Mouse (Mus musculus): ENCODE measurements at regions not wholly inside any gene's neighbourhood (a gene's known extent, or its start where the extent isn't known, plus 50 kb on each side); places are given as distances from the start of the nearest gene placed in this dataset.

GRCm38 (mm10) chr13:84345791-84346511, 123.9 kb downstream of the Tmem161b start:
- DNase-seq (ENCODE audit: low spot score in 2 of 2): peak; percentile 60 to 67

DNA sequence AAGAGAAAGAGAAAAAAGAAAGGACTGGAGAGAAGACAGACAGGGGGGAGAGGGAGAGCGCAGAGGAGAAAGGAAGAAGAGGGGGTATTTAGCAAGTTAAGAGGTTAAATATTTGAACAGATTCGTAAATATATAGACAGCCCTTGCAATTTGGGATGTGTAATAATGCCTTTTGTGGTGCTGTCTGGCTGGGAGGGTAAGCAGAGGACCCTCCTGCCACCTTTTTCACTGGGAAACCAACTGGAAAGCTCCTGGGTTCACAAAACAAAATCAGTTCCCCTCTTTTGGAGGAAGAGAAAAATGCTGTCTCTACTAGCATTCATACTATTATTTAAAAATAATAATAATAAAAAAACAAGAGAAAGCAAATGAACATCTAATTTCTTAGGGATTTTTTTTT, 124.5 kb downstream of the Tmem161b start:
- DNase-seq (ENCODE audit: low spot score in 2 of 2): no peak

DNA sequence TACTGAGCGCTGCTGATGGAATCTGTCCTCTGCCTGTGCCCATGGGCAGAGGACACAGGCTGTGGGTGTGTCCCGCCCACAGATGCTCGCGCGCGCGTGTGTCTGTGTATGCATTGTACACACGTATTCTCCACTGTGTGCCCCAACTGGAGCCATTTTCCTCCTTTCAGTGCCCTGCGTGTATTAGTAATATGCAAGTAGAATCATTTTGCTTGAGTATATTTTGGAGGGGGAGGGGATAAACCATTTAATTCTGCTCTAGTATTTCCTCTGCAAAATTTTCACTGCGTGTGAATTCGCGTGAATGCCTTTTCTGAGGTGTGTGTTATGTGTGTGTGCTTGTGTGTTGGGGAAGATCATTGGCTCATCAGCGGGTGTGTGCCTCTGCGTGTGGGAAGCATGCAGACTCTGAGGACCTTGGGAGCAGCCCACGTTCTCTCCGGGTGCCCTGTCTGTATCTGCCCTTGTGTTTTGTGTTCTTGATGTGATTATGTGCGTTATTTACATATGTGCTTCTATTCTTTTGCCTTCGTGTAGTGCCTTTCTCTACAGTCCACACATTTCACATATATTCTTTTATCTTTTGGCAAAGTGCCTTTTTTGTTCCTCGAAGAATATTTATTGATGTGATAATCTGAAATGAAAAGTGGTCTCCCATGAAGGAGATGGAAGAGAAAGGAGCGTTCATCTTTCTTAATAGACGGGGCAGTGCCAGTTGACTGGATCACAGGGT, 125.3 kb downstream of the Tmem161b start:
- DNase-seq (ENCODE audit: low spot score in 2 of 2): peak; percentile 74 to 75

- DNase-seq (ENCODE audit: low spot score in 2 of 2): peak; percentile 99
Observed at GRCm38 (mm10) chr13:84347914-84348700, 126.0 kb downstream of the Tmem161b start.

DNA sequence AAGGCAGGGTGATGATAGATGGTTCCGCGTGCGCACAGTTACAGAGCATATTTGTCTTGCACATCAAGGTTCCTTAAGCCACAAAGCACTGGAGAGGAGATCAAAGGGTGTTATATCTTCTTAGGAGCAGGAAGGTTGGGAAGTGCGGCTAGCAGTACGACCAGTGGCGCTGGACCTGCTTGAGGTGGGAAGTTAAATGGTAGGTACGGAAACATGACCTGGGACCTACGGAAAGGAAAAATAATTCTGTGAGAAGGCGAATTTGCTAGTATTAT, 126.5 kb downstream of the Tmem161b start:
- no peak for DNase-seq (ENCODE audit: low spot score in 2 of 2)

DNA sequence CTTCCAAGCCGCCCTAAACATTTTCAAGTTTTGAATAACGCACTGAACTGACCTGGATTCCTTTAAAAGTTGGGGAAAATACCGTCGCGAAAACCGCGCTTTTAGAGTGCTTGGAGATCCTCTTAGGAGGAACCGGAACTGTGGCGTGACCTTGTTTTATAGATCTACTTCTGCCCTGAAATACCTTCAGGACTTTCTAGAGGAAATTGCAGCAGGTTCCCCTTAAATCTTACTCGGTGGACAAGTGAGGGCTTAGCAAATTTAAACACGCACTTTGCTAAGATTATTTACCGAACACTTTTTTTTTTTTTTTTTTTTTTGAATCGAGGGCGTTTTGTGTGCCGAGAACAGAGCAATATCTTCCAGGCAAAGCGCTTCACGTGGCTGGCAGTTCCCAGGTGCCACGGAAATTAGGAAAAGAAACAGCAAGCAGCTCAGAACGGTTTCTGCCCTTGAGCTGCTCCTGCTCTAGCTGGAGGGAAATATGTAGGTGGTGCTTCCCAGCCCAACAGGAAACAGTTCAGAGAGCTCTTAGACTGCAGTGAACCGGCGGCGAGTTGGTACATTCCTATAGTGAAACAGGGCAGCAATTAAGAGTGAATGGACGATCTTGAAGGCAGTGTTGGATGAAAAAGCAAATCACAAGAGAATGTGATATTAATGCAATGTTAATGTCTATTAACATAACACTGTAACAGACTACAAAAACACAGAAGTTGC, 127.1 kb downstream of the Tmem161b start:
- DNase-seq (ENCODE audit: low spot score in 2 of 2): peak; percentile 62 to 72

DNA sequence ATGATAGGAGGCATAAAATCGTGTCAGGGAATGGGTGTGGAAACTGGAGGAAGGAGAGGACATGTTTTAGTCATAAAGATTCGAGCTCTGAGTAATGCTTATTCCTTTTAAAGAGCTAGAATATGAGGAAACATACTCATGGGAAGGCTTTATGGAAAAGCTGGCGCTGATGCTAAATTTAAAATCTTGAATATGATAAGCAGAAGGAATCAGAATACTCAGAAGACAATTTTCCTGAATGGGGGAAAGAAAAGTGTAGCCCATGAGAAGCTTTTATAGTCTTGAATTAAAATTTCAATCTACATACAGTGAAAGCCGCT, 127.6 kb downstream of the Tmem161b start:
- no peak for DNase-seq (ENCODE audit: low spot score in 2 of 2)

- no peak for DNase-seq (ENCODE audit: low spot score in 2 of 2)
Observed at GRCm38 (mm10) chr13:84350791-84351190, 128.7 kb downstream of the Tmem161b start.

- DNase-seq (ENCODE audit: low spot score in 2 of 2): no peak
Observed at GRCm38 (mm10) chr13:84356455-84356854, 134.4 kb downstream of the Tmem161b start.

- no peak for DNase-seq (ENCODE audit: low spot score in 2 of 2)
Observed at GRCm38 (mm10) chr13:84360536-84360935, 138.4 kb downstream of the Tmem161b start.

DNA sequence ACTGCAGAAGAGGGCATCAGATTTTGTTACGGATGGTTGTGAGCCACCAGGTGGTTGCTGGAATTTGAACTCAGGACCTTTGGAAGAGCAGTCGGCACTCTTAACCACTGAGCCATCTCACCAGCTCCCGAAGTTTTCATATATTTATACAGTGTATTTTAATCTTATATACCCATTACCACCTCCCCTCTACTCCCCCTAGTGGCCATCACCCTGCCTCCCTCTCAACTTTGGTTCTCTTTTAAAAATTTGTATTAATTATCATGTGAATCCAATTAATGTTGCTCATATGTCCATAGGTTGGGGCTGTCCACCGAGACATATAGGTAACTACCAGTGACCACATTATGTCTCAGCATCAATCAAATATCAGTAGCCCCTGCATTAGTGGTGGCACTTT, 142.0 kb downstream of the Tmem161b start:
- no peak for DNase-seq (ENCODE audit: low spot score in 2 of 2)

DNA sequence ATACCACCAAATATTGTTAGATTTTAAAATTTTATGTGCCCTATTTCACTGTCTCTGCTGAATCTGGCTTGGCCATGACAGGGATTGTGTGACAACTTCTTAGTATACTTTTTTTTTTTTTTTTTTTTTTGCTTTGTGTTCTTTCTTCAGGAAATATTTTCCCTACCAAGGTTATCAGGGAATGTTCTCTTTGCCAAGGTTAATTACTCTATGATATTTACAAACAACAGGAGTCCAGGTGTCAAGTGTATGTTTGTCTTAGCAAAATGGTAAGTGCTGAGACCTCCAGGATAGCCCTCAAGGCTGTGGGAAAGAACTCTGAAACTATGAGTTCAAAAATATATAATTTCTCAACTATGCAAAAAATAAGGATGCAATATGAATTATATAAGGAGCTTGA, 143.4 kb downstream of the Tmem161b start:
- no peak for DNase-seq (ENCODE audit: low spot score in 2 of 2)

DNA sequence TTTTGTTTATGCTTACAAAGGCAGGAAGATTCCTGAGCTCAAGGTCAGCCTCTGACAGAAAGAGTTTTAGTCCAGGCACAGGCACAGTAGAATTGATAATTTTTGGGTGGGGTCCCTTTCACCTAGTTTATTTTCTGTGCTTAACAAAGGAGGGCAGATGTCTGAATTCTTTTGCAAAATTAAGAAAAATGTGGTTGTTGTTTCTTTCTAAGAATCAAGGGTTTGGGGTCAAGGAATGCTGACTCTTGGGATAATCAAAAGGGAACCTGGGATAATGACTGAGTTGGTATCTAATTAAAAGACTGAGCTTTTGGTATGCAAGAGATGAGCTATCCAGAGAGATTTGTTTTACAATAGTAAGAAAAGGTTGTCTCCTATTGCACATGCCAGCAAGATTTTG, 143.9 kb downstream of the Tmem161b start:
- no peak for DNase-seq (ENCODE audit: low spot score in 2 of 2)

- DNase-seq (ENCODE audit: low spot score in 2 of 2): no peak
Observed at GRCm38 (mm10) chr13:84366839-84367238, 144.7 kb downstream of the Tmem161b start.

- DNase-seq (ENCODE audit: low spot score in 2 of 2): no peak
Observed at GRCm38 (mm10) chr13:84368225-84368624, 146.1 kb downstream of the Tmem161b start.

- DNase-seq (ENCODE audit: low spot score in 2 of 2): no peak
Observed at GRCm38 (mm10) chr13:84374711-84375257, 152.7 kb downstream of the Tmem161b start.

- DNase-seq (ENCODE audit: low spot score in 2 of 2): no peak
Observed at GRCm38 (mm10) chr13:84375941-84376340, 153.8 kb downstream of the Tmem161b start.

GRCm38 (mm10) chr13:84378553-84379332, 156.6 kb downstream of the Tmem161b start:
- DNase-seq (ENCODE audit: low spot score in 2 of 2): no peak

DNA sequence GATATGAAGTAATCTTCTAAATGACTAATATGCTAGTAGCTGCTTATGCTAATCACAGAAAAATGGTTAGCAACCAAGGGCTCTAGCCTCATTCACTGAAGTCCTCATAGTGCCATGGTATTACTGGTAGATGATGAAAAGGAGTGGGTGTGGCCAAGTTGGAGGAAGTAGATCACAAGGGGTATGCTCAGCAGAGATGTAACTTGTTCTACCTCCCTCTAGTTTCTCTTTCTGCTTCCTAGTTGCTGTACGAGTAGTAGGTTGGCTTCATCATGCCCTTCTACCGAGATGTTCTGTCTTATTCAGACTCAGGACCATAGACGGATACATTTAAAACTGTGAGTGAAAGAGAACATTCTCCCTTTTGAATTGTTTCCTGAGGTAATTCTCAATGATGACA, 169.5 kb downstream of the Tmem161b start:
- DNase-seq (ENCODE audit: low spot score in 2 of 2): no peak

DNA sequence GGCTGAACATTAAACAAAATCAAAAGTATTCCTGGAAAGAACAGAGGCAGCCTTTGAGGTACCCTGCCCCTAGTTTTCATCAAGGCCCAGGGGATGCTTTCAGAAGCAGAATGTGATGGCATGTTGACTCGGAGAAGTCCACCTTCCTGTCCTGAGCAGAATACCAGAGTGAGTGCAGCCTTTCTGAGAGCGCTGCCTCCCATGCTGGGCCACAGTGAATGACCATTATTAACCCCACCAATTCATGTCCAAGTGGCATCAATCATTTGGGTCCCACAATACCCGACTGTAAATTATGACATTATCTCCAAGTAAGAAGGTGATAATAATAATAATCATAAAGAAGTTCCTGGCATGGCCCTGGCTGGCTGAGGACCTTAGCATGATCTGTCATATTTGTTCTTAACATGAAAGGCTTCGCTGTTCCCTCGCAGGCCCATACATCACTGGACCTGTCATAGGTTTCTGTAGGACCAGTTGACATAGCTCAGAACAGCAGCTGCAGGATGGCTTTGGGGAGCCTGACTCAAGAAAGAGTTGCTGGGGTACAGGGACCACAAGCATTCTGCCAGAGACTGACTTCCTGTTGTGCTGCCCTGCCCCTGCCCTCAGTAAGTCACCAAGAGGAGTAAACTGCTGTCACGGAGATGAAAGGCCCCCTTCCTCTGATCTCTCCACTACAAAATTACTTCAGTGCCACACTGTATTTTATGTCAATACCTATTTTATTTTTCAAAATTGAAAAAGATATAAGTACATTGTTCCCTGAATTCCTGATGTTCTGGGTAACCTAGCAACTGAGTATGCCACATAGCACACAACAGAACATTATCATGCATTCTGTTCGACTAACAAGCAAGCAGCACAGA, 176.6 kb downstream of the Tmem161b start:
- no peak for DNase-seq (ENCODE audit: low spot score in 2 of 2)
